Mouse (Mus musculus) Patski (cell line): ENCODE measurements at regions not wholly inside any gene's neighbourhood (a gene's known extent, or its start where the extent isn't known, plus 50 kb on each side); places are given as distances from the start of the nearest gene placed in this dataset.

ENCODE experiments used
- ATAC-seq: fragments of 100-300 bp; one replicate; pipeline ENCODE4 v1.8.0; 2021
- CTCF ChIA-PET: fragments of 350-600 bp; sonication (Branson Sonifier 250); formaldehyde crosslinking; loops from one replicate; lab custom pipeline; 2022; ENCODE audit warnings: inconsistent platforms; lab: Charles Lee
- POLR2A ChIA-PET: fragments of 350-600 bp; sonication (Branson Sonifier 250); formaldehyde crosslinking; loops from one replicate; lab custom pipeline; 2022; ENCODE audit warnings: antibody characterized with exemption, inconsistent platforms; lab: Charles Lee
- DNase-seq: peaks from one replicate; pipeline ENCODE4 v3.0.0-alpha.2; 2011; ENCODE audit warnings: low read depth, low spot score
- H3K27me3 ChIP-seq: fragments of 371-371 bp; one replicate; pipeline ENCODE4 v1.5.1; 2021
- CTCF ChIP-seq: fragments of 100-300 bp; IDR thresholded peaks from one replicate; pipeline ENCODE4 v1.5.1; 2021
- in situ Hi-C: fragments of 300-500 bp; cut with MboI; formaldehyde crosslinking; loops from 3 replicates; pipeline ENCODE4 v1.11.1; 2018; ENCODE audit warnings: low pct_unique_long_range_greater_than_20kb, mixed read lengths

DNA sequence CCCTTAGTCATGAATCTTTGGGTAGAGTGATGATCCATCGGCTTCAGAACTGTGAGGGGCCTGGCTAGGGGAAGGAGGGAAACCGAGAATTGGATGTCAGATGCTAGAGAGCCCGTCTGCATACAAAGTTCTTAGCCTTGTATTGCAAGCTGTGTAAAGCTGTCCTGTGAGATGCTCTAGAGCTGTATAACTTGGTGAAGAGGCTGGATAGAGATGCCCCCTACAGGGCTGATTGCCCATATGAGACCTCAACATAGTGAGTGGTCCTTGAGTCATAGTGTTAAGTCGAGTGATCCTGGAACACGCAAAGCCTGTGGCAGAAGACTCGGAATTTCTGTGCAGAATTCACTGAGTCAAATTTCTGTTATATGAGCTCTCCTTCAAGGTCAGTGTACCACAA, 334.8 kb downstream of the Mycn start:
- ATAC-seq (no peak), DNase-seq (no peak)
- H3K27me3 ChIP-seq = no peaks in the 10 kb centered on the region
- POLR2A ChIA-PET = no interaction called here
- CTCF ChIA-PET = no interaction called here
- in situ Hi-C loops = loop anchor here (25.0 kb wide), 1 partner anchor 170 kb away; no protein-coding TSS in a partner anchor
- no peak for TF ChIP-seq CTCF

DNA sequence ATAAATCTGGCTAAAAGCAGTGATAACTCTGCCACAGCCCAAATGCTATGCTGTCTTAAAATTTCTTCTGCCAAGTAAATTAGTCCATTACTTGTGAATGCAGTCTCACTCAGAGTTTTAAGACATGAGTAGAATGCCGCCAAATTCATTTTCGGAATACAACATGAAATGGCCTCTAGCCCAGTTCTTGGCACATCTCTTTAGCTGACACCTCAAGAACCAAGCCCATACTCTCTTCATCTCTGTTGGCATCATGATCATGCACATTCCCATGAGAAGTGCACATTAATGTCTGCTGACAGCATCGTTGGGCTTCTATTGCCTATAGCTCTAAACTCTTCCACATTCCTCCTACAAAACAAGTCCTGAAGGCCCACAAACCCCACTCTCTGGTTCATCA, 336.2 kb downstream of the Mycn start:
- no peak for DNase-seq
- ATAC-seq = no peak
- in situ Hi-C loops = loop anchor here (25.0 kb wide), 1 partner anchor 168 kb away; no protein-coding TSS in a partner anchor
- TF ChIP-seq CTCF = no peak
- POLR2A ChIA-PET = no interaction called here
- CTCF ChIA-PET = no interaction called here
- no peaks in the 10 kb centered on the region for H3K27me3 ChIP-seq

DNA sequence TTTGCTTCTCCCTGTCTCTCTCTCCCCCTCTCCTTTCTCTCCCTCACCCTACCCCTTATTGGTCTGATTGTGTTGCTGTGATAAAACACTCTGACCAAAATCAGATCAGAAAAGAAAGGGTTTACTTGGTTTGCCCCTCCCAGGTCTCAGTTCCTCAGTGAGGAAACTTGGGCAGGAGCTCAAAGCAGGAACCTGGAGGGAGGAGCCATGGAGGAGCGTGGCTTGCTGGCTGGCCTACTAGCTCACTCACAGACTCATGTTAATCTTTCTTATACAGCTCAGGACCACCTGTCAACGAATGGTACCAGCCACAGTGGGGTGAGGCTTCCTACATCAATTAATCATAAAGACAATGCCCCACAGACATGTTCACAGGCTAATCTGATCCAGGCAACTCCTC, 339.4 kb downstream of the Fam49a start:
- no peak for DNase-seq
- POLR2A ChIA-PET = no interaction called here
- H3K27me3 ChIP-seq = no peaks in the 10 kb centered on the region
- no peak for ATAC-seq
- CTCF ChIA-PET = interaction anchor here (1.1 kb wide), 1 partner anchor 14 kb away, joined by 3 read pairs; no protein-coding TSS in a partner anchor
- in situ Hi-C loops = loop anchor here (25.0 kb wide), 1 partner anchor 164 kb away; no protein-coding TSS in a partner anchor
- no peak for TF ChIP-seq CTCF

DNA sequence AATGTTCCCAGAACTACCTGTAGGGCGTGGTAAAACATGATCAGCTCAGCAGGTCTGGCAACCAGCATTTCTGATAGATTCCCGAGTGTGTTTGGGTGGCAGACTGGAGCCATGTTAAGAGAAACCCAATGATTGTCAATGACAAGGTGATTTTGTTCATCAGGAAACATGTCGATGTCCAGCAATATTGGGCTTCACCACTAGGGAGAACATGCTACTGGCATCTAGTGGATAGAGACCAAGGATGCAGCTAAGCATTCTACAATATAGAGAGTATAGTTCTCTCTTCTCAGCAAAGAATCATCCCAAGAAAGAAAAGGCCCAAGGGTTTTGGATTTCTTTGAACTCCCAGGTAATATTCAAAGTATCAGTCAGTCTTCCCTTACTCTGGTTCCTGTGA, 333.5 kb downstream of the Fam49a start:
- no peaks in the 10 kb centered on the region for H3K27me3 ChIP-seq
- ChIA-PET CTCF (no interaction called here), POLR2A (no interaction called here)
- no peak for ATAC-seq
- TF ChIP-seq CTCF = no peak
- in situ Hi-C loops = no loop called here
- DNase-seq = no peak

DNA sequence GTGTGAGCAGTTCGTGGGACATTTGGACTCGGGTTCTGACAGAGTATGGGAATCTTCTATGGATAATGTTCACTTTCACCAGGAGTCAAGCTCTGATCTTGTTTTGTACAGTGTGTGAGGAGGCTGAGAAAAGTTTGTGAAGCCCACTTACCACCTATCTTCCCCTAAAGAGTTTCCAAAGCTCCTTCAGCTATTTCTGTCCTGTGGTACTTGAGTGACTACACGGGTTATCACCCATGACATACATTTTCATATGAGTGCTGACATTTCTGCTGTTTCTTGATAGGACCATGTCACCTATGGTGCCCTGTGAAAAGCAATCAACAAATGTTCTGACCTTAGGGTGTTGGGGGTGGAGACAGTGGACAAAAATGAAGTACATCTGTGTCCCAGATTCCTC, 332.6 kb downstream of the Fam49a start:
- POLR2A ChIA-PET = no interaction called here
- DNase-seq (no peak), ATAC-seq (no peak)
- in situ Hi-C loops = no loop called here
- H3K27me3 ChIP-seq = no peaks in the 10 kb centered on the region
- CTCF ChIA-PET = no interaction called here
- no peak for TF ChIP-seq CTCF

DNA sequence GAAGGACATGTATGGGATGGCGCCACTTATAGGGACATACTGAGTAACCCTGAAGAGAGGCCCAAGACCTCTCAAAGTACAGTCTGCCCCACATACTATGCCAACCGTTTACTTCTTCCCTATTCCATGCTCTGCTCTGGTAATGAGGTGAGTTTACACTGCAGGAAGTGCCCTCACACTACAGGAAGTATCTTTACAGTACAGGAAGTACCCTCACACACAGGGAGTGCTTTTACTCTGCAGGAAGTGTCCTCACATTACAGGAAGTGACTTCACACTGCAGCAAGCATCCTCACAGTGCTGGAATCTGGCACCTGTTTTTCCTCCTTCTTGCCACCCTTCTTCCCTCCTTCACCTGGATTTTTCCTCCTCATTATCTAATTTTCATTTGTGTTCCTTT, 331.4 kb downstream of the Fam49a start:
- POLR2A ChIA-PET = no interaction called here
- no peak for TF ChIP-seq CTCF
- ATAC-seq = no peak

DNA sequence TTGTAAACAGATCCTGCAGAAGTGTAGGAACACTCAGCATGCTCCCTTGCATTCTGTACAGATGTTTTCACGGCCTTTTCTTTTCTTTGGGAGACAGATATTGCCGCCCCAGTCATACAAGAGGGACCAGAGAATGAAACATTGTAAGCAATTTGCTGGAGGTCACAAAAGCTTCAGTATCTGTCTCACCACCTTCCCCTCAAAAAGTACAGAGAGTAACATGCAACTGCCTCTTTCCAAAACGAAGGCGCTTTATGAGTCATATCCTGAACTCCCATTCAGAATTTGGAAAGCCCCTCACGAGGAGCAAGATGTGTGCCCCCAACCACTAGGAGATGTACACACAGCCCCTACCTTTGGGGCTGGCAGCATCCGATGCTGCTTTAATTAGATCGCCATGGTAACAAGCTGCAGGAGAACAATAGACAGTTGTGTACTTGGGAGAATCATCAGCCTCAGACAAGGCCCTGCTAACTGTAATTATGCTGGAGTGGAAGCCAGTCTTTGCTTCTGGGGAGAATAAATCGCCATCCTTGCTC, 328.9 kb downstream of the Fam49a start:
- in situ Hi-C loops = no loop called here
- DNase-seq = no peak
- POLR2A ChIA-PET = no interaction called here
- CTCF ChIA-PET = no interaction called here
- ATAC-seq = no peak
- no peak for TF ChIP-seq CTCF
- no peaks in the 10 kb centered on the region for H3K27me3 ChIP-seq

More for the DNA sequence above, 331.4 kb downstream of the Fam49a start:
- in situ Hi-C loops = no loop called here
- DNase-seq = no peak
- CTCF ChIA-PET = no interaction called here
- H3K27me3 ChIP-seq = no peaks in the 10 kb centered on the region

DNA sequence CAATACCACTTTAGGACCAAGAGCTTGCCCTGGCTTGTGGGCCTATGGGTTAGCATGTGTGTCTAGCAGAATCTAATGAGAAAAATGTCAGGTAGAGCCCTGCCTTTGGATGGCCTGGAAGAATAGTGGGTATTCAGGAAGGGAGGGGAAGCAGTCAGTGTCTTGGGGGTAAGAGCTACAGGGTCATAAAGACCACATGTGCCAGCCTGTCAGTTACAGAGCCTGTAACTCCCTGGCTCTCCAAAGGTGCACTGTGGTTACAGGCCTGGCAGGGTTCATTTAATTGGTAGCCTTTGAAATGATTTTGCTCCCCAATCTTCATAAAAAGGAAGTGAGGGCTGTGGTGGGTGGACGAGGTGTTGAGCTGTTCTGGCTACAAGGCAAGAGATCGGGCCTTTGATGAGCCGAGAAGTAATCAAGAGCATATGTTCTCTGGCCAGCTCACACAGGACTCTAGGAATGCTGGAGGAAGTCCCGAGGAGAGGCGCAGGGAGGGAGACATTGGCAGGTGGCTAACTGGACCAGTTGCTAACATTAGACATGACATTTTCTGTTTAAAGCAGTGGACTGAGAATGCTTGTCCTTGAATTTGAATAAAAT, 326.9 kb downstream of the Fam49a start:
- in situ Hi-C loops = no loop called here
- no peak for TF ChIP-seq CTCF
- POLR2A ChIA-PET = no interaction called here
- CTCF ChIA-PET = no interaction called here
- ATAC-seq = no peak
- no peak for DNase-seq
- H3K27me3 ChIP-seq = no peaks in the 10 kb centered on the region

DNA sequence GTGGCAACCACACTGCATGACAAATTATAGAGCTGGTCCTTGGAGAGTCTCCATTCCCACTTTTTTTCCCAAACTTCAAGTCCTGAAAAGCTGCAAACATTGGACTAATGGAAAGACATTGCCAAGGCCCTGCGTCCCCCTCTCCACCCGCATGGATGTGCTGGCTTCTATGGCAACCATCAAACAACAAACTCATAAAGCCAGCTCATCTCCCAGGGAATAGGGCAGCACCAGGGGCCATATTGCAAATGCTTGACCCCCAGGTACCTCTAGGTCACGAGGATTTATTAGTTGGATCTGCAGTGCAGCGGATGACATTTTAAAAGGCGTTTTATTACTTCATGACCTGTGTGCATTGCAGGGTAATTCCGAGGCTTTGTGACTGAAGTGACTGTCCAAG, 324.5 kb downstream of the Fam49a start:
- ATAC-seq = no peak
- ChIA-PET POLR2A (no interaction called here), CTCF (no interaction called here)
- no peaks in the 10 kb centered on the region for H3K27me3 ChIP-seq
- no peak for DNase-seq
- TF ChIP-seq CTCF = no peak
- in situ Hi-C loops = no loop called here

DNA sequence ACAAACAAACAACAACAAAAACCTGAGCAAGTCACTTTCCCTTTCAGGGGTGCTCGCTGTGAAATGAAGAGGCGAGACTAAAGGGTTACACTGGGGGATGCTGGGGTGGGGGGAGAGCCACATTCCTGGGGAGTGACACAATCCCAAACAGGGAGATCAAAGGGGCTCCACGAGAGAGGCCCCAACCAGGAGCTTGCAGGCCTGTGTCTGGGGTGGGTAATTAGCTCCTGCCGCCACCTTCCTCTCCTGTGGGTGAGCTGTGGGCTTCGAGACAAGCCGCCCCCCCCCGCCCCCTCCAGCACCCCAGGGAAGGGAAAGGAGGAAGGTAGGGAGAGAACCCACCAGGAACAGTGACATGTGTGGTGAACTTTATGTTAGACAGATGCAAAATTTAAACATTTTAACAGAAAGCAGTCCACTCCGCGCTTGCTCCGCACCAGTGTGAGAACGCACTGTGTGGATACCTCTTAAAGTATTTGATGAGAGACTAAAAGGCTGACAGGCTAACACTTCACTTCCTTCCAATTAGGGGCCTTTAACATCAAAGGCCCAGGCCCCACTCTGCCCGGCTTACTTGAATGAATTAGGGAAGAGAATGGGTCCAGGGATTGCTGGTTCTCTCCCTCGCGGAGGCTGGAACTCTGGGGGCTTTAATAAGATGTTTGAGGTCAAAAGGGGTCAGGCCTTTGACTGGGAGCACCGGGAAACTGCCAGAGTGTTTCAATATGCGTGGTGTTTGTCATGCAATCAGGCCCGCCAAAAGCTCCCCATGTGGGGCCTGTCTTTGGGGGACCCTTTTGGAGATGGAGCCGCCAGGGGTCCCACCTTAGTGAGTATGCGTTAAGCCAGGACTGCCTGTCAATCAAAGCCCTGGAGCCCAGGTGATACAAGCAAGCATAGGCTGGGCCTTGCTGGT, 319.6 kb downstream of the Fam49a start:
- DNase-seq (no peak), ATAC-seq (no peak)
- ChIA-PET POLR2A (interaction anchor here (1.2 kb wide), 1 partner anchor 32 kb away, joined by 3 read pairs; no protein-coding TSS in a partner anchor), CTCF (no interaction called here)
- TF ChIP-seq CTCF = no peak
- peaks cover 3% of the 10 kb centered on the region for H3K27me3 ChIP-seq
- in situ Hi-C loops = no loop called here

DNA sequence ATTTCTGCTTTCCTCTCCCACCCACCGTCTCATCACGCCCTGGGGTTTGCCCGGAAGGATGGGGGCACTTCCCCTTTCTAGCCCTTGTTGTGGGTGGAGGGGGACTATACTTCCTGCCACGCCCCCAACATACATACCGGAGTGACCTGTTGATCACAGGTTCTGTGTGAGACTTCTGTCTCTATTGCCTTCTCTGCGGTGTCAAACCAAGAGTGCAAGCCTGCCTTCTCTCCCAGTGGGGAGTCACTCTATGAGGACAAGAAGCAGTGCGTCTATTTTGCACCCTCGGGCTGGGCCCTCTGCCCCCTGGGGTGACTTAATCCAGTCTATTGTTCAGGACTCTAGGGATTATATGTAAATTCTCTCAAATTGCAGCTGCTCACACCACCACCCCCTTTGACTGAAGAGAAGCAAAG, 318.8 kb downstream of the Fam49a start:
- no peak for TF ChIP-seq CTCF

More for the DNA sequence above, 318.8 kb downstream of the Fam49a start:
- POLR2A ChIA-PET = no interaction called here
- peaks cover 3% of the 10 kb centered on the region for H3K27me3 ChIP-seq
- CTCF ChIA-PET = no interaction called here
- ATAC-seq (no peak), DNase-seq (no peak)
- in situ Hi-C loops = no loop called here
